Mouse (Mus musculus): ENCODE measurements at regions not wholly inside any gene's neighbourhood (a gene's known extent, or its start where the extent isn't known, plus 50 kb on each side); places are given as distances from the start of the nearest gene placed in this dataset.

GRCm38 (mm10) chr1:177627814-177628213 lies 101.8 kb upstream of the 1700016C15Rik start:
- no peak overlapping the region for H3K4me3 ChIP-seq (ENCODE audit: insufficient read depth, low read length)
- TF ChIP-seq POLR2A (IDR thresholded peaks at IDR 0.05; ENCODE audit: borderline replicate concordance, low read depth, low read length) (no peak), CTCF (IDR thresholded peaks at IDR 0.05; ENCODE audit: low read depth, low read length) (no peak)
- H3K27ac ChIP-seq (ENCODE audit: insufficient read depth, low read depth, low read length), result no peak overlapping the region
- H3K4me1 ChIP-seq (ENCODE audit: control insufficient read depth, insufficient read depth, low read length), result peaks cover 13% of the 10 kb centered on the region

GRCm38 (mm10) chr1:177633966-177634602 lies 95.5 kb upstream of the 1700016C15Rik start:
- Histone ChIP-seq H3K4me3 (ENCODE audit: insufficient read depth, low read length) (no peak overlapping the region), H3K27ac (ENCODE audit: insufficient read depth, low read depth, low read length) (no peak overlapping the region), H3K4me1 (ENCODE audit: control insufficient read depth, insufficient read depth, low read length) (no peaks in the 10 kb centered on the region)
- TF ChIP-seq CTCF (IDR thresholded peaks at IDR 0.05; ENCODE audit: low read depth, low read length) (no peak), POLR2A (IDR thresholded peaks at IDR 0.05; ENCODE audit: borderline replicate concordance, low read depth, low read length) (no peak)

DNA sequence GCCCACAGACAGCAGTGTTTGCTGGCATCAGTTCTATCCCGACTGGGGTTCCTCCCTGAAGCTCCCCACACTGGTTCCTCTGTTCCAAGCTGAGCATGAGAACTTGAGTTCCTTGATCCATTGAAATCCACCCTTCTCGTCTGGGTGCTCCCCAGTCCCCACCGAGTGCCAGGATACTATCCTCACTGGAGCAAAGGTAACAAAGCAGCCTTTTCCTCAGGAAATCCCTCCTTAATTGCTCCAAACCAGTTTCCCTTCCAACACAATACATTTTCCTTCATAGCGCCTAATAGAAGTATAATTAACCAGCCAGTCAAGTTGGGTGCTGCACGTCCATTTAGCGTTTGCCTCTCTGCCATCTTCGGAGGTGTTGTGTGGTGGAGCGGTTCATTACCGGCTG lies 92.6 kb upstream of the 1700016C15Rik start:
- H3K4me3 ChIP-seq (ENCODE audit: insufficient read depth, low read length), result no peak overlapping the region
- no peak overlapping the region for H3K27ac ChIP-seq (ENCODE audit: insufficient read depth, low read depth, low read length)
- TF ChIP-seq CTCF (IDR thresholded peaks at IDR 0.05; ENCODE audit: low read depth, low read length) (no peak), POLR2A (IDR thresholded peaks at IDR 0.05; ENCODE audit: borderline replicate concordance, low read depth, low read length) (no peak)
- peaks cover 5% of the 10 kb centered on the region for H3K4me1 ChIP-seq (ENCODE audit: control insufficient read depth, insufficient read depth, low read length)

GRCm38 (mm10) chr1:177638381-177638780 lies 91.2 kb upstream of the 1700016C15Rik start:
- no peak overlapping the region for H3K4me3 ChIP-seq (ENCODE audit: insufficient read depth, low read length)
- TF ChIP-seq CTCF (IDR thresholded peaks at IDR 0.05; ENCODE audit: low read depth, low read length) (no peak), POLR2A (IDR thresholded peaks at IDR 0.05; ENCODE audit: borderline replicate concordance, low read depth, low read length) (no peak)
- no peak overlapping the region for H3K27ac ChIP-seq (ENCODE audit: insufficient read depth, low read depth, low read length)
- peaks cover 16% of the 10 kb centered on the region for H3K4me1 ChIP-seq (ENCODE audit: control insufficient read depth, insufficient read depth, low read length)

- no peak for TF ChIP-seq CTCF (IDR thresholded peaks at IDR 0.05; ENCODE audit: low read depth, low read length)
- no peak for TF ChIP-seq POLR2A (IDR thresholded peaks at IDR 0.05; ENCODE audit: borderline replicate concordance, low read depth, low read length)
- H3K4me3 ChIP-seq (ENCODE audit: insufficient read depth, low read length), result no peak overlapping the region
- peaks cover 29% of the 10 kb centered on the region for H3K4me1 ChIP-seq (ENCODE audit: control insufficient read depth, insufficient read depth, low read length)
- no peak overlapping the region for H3K27ac ChIP-seq (ENCODE audit: insufficient read depth, low read depth, low read length)
Measured at GRCm38 (mm10) chr1:177639931-177640846, 89.4 kb upstream of the 1700016C15Rik start.

- no peak overlapping the region for H3K4me3 ChIP-seq (ENCODE audit: insufficient read depth, low read length)
- TF ChIP-seq CTCF (IDR thresholded peaks at IDR 0.05; ENCODE audit: low read depth, low read length), result no peak
- TF ChIP-seq POLR2A (IDR thresholded peaks at IDR 0.05; ENCODE audit: borderline replicate concordance, low read depth, low read length), result no peak
- no peak overlapping the region for H3K27ac ChIP-seq (ENCODE audit: insufficient read depth, low read depth, low read length)
- peaks cover 29% of the 10 kb centered on the region for H3K4me1 ChIP-seq (ENCODE audit: control insufficient read depth, insufficient read depth, low read length)
Measured at GRCm38 (mm10) chr1:177642712-177643467, 86.7 kb upstream of the 1700016C15Rik start.

DNA sequence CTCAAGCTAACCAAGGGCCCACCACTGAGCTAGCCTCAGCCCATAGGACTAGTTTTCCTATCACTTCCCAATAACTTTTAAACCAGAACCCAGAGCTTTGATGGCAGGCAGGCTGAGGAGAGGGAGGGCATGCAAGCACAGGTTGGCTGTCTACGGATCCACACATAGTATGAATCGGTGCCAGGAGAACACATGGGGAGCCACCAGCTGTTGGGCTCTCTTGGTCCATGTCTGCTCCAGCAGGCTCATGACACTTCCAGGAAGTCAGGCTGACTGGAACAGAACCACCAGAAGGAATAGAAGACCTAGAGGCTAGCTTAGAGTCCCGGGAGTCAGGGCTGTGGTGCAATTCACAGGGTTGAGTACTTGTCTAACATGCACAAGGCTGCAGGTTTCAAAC lies 86.0 kb upstream of the 1700016C15Rik start:
- H3K27ac ChIP-seq (ENCODE audit: insufficient read depth, low read depth, low read length), result peak overlapping the region; percentile 52
- no peak overlapping the region for H3K4me3 ChIP-seq (ENCODE audit: insufficient read depth, low read length)
- TF ChIP-seq CTCF (IDR thresholded peaks at IDR 0.05; ENCODE audit: low read depth, low read length) (no peak), POLR2A (IDR thresholded peaks at IDR 0.05; ENCODE audit: borderline replicate concordance, low read depth, low read length) (no peak)
- peaks cover 29% of the 10 kb centered on the region for H3K4me1 ChIP-seq (ENCODE audit: control insufficient read depth, insufficient read depth, low read length)

DNA sequence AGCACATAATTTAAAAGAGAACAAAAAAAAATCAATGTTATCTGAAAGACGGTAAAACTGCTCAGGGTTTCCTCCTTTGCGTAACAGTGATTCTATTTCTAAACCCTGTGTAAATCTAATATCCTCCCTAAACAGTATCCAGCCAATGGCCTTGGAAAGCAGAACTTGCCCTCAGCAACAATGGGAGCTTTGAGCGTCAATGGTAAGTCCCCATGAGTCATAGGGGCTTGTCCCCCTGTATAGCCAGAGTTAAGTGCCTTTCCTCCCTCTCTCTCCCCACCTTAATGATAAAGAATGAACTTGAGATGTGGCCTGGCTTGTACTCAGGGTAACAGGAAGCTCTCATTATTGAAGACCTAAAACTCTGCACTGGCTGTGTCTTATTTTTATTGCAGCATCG lies 85.4 kb upstream of the 1700016C15Rik start:
- H3K4me3 ChIP-seq (ENCODE audit: insufficient read depth, low read length), result no peak overlapping the region
- no peak overlapping the region; the same call in 1 of the 2 replicates for H3K27ac ChIP-seq (ENCODE audit: insufficient read depth, low read depth, low read length)
- H3K4me1 ChIP-seq (ENCODE audit: control insufficient read depth, insufficient read depth, low read length), result peaks cover 29% of the 10 kb centered on the region
- TF ChIP-seq CTCF (IDR thresholded peaks at IDR 0.05; ENCODE audit: low read depth, low read length) (no peak), POLR2A (IDR thresholded peaks at IDR 0.05; ENCODE audit: borderline replicate concordance, low read depth, low read length) (no peak)

DNA sequence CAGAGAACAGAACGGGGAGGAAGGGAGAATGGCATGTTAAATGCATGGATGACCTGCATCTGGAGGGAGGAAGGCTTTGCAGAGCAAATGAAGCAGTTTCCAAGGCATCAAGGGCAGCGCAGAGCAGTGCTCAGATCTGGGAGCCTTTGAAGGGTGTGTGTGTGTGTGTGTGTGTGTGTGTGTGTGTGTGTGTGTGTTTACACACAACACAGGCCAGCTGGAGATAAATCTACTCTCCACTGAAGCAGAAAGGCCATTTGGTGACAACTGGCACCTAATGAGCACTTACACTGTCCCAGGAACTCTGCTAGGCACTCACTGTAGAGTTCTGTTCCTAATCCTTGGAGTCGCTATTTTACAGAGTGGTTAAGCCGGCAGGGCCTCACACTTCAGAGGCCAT lies 84.3 kb upstream of the 1700016C15Rik start:
- Histone ChIP-seq H3K4me3 (ENCODE audit: insufficient read depth, low read length) (no peak overlapping the region), H3K4me1 (ENCODE audit: control insufficient read depth, insufficient read depth, low read length) (peaks cover 29% of the 10 kb centered on the region), H3K27ac (ENCODE audit: insufficient read depth, low read depth, low read length) (no peak overlapping the region)
- TF ChIP-seq CTCF (IDR thresholded peaks at IDR 0.05; ENCODE audit: low read depth, low read length), result no peak
- no peak for TF ChIP-seq POLR2A (IDR thresholded peaks at IDR 0.05; ENCODE audit: borderline replicate concordance, low read depth, low read length)

Measured in bone marrow macrophage, adult 2 months (primary cell).